Mouse (Mus musculus) erythroblast, embryonic 14.5 days (primary cell): ENCODE results near the gene Zfp74.

Experiments used
- GATA1 ChIP-seq: IDR thresholded peaks from 2 replicates; pipeline ENCODE4 v1.6.1; 2012; ENCODE audit warnings: low read length, inconsistent platforms, mixed read lengths
- TAL1 ChIP-seq: IDR thresholded peaks from 3 replicates; pipeline ENCODE4 v1.6.1; 2012; ENCODE audit warnings: low read length, inconsistent platforms, mixed read lengths

- TF ChIP-seq GATA1 (no peak), TAL1 (no peak)
These were observed 47.8 kb downstream of the Zfp74 start, which contains the start of gene Zfp27 for GRCm38 (mm10) chr7:29905966-29906681.
